Mouse (Mus musculus): ENCODE results near the gene Elf1. TPM values are rescaled to one million over a fixed set of nuclear protein-coding genes. Genes with fewer than 3 reads are reported as not detected.

The Elf1 gene
- polyA plus RNA-seq, 1 experiment from 2014 or later = 19.2 TPM

- 90% methylated on average over 4 of the region's 4 CpGs for WGBS
- Histone ChIP-seq H3K9me3 (replicated peaks; ENCODE audit: control insufficient read depth, low read length) (no peaks in the 10 kb centered on the region), H3K4me1 (ENCODE audit: control insufficient read depth, insufficient read depth, low read length) (no peaks in the 10 kb centered on the region), H3K9ac (ENCODE audit: low read length) (no peak overlapping the region), H3K27ac (ENCODE audit: low read length) (no peak overlapping the region), H3K4me3 (replicated peaks; ENCODE audit: low read length) (no peak overlapping the region), H3K36me3 (ENCODE audit: control insufficient read depth, insufficient read depth, low read length) (peaks cover 11% of the 10 kb centered on the region), H3K4me2 (ENCODE audit: low read depth, low read length) (no peak overlapping the region), H3K27me3 (ENCODE audit: control insufficient read depth, insufficient read depth, low read length) (no peaks in the 10 kb centered on the region)
- ATAC-seq (ENCODE audit: insufficient read depth, low FRiP score) = no peak
Measured at GRCm38 (mm10) chr14:79460988-79461387, 20.0 kb upstream of the Elf1 start.

- no peaks in the 10 kb centered on the region for H3K27me3 ChIP-seq (ENCODE audit: control insufficient read depth, insufficient read depth, low read length)
- H3K9ac ChIP-seq (ENCODE audit: low read length) = no peak overlapping the region
- no peak overlapping the region for H3K4me3 ChIP-seq (replicated peaks; ENCODE audit: low read length)
- WGBS = 91% methylated on average over 1 of the region's 1 CpGs
- no peak overlapping the region for H3K4me2 ChIP-seq (ENCODE audit: low read depth, low read length)
- H3K4me1 ChIP-seq (ENCODE audit: control insufficient read depth, insufficient read depth, low read length) = no peaks in the 10 kb centered on the region
- no peaks in the 10 kb centered on the region for H3K9me3 ChIP-seq (replicated peaks; ENCODE audit: control insufficient read depth, low read length)
- no peak overlapping the region for H3K27ac ChIP-seq (ENCODE audit: low read length)
- peaks cover 17% of the 10 kb centered on the region for H3K36me3 ChIP-seq (ENCODE audit: control insufficient read depth, insufficient read depth, low read length)
- ATAC-seq (ENCODE audit: insufficient read depth, low FRiP score) = no peak
Measured at GRCm38 (mm10) chr14:79465623-79466022, 15.4 kb upstream of the Elf1 start.

- no peak overlapping the region for H3K4me2 ChIP-seq (ENCODE audit: low read depth, low read length)
- no peak overlapping the region for H3K27ac ChIP-seq (ENCODE audit: low read length)
- H3K9ac ChIP-seq (ENCODE audit: low read length) = no peak overlapping the region
- H3K4me1 ChIP-seq (ENCODE audit: control insufficient read depth, insufficient read depth, low read length) = no peaks in the 10 kb centered on the region
- ATAC-seq (ENCODE audit: insufficient read depth, low FRiP score) = no peak
- peaks cover 23% of the 10 kb centered on the region; the same call in 1 of the 2 replicates for H3K36me3 ChIP-seq (ENCODE audit: control insufficient read depth, insufficient read depth, low read length)
- no peak overlapping the region for H3K4me3 ChIP-seq (replicated peaks; ENCODE audit: low read length)
- H3K27me3 ChIP-seq (ENCODE audit: control insufficient read depth, insufficient read depth, low read length) = no peaks in the 10 kb centered on the region
- 20% methylated on average over 3 of the region's 3 CpGs for WGBS
- H3K9me3 ChIP-seq (replicated peaks; ENCODE audit: control insufficient read depth, low read length) = no peaks in the 10 kb centered on the region
Measured at GRCm38 (mm10) chr14:79467621-79468020, 13.4 kb upstream of the Elf1 start.

GRCm38 (mm10) chr14:79473384-79473783 lies 7.6 kb upstream of the Elf1 start:
- H3K27ac ChIP-seq (ENCODE audit: low read length) = no peak overlapping the region
- peaks cover 28% of the 10 kb centered on the region for H3K36me3 ChIP-seq (ENCODE audit: control insufficient read depth, insufficient read depth, low read length)
- H3K9me3 ChIP-seq (replicated peaks; ENCODE audit: control insufficient read depth, low read length) = no peaks in the 10 kb centered on the region
- H3K9ac ChIP-seq (ENCODE audit: low read length) = no peak overlapping the region
- no peak overlapping the region for H3K4me2 ChIP-seq (ENCODE audit: low read depth, low read length)
- ATAC-seq (ENCODE audit: insufficient read depth, low FRiP score) = no peak
- 87% methylated on average over 2 of the region's 2 CpGs for WGBS
- no peak overlapping the region for H3K4me3 ChIP-seq (replicated peaks; ENCODE audit: low read length)
- no peaks in the 10 kb centered on the region for H3K4me1 ChIP-seq (ENCODE audit: control insufficient read depth, insufficient read depth, low read length)
- H3K27me3 ChIP-seq (ENCODE audit: control insufficient read depth, insufficient read depth, low read length) = no peaks in the 10 kb centered on the region

- ATAC-seq (ENCODE audit: insufficient read depth, low FRiP score) = peak; percentile 87
- Histone ChIP-seq H3K9ac (ENCODE audit: low read length) (peak within 1 kb of the TSS; percentile 100), H3K27ac (ENCODE audit: low read length) (peak within 1 kb of the TSS; percentile 100), H3K36me3 (ENCODE audit: control insufficient read depth, insufficient read depth, low read length) (no peaks in the 10 kb centered on the region; the same call in 1 of the 2 replicates), H3K4me3 (replicated peaks; ENCODE audit: low read length) (peak within 1 kb of the TSS; percentile 97), H3K27me3 (ENCODE audit: control insufficient read depth, insufficient read depth, low read length) (no peaks in the 10 kb centered on the region), H3K4me1 (ENCODE audit: control insufficient read depth, insufficient read depth, low read length) (peaks cover 38% of the 10 kb centered on the region), H3K4me2 (ENCODE audit: low read depth, low read length) (peak within 1 kb of the TSS; percentile 81), H3K9me3 (replicated peaks; ENCODE audit: control insufficient read depth, low read length) (no peaks in the 10 kb centered on the region)
- under 1% methylated on average over 83 of the region's 86 CpGs for WGBS
Measured at GRCm38 (mm10) chr14:79481339-79482151, 551 bp downstream of the Elf1 start, which contains the start of gene Wbp4. Wbp4 (minus strand) TSS chr14:79481520.

- Histone ChIP-seq H3K4me2 (ENCODE audit: low read depth, low read length) (peak overlapping the region; percentile 81), H3K27me3 (ENCODE audit: control insufficient read depth, insufficient read depth, low read length) (no peaks in the 10 kb centered on the region), H3K4me3 (replicated peaks; ENCODE audit: low read length) (peak overlapping the region; percentile 97), H3K9ac (ENCODE audit: low read length) (peak overlapping the region; percentile 100), H3K9me3 (replicated peaks; ENCODE audit: control insufficient read depth, low read length) (no peaks in the 10 kb centered on the region), H3K36me3 (ENCODE audit: control insufficient read depth, insufficient read depth, low read length) (no peaks in the 10 kb centered on the region), H3K4me1 (ENCODE audit: control insufficient read depth, insufficient read depth, low read length) (peaks cover 45% of the 10 kb centered on the region), H3K27ac (ENCODE audit: low read length) (peak overlapping the region; percentile 100)
- under 1% methylated on average over 11 of the region's 11 CpGs for WGBS
- no peak for ATAC-seq (ENCODE audit: insufficient read depth, low FRiP score)
Measured at GRCm38 (mm10) chr14:79482251-79482661, 1.3 kb downstream of the Elf1 start.

- Histone ChIP-seq H3K4me3 (replicated peaks; ENCODE audit: low read length) (peak overlapping the region; percentile 97), H3K4me2 (ENCODE audit: low read depth, low read length) (peak overlapping the region; percentile 81), H3K36me3 (ENCODE audit: control insufficient read depth, insufficient read depth, low read length) (no peaks in the 10 kb centered on the region), H3K4me1 (ENCODE audit: control insufficient read depth, insufficient read depth, low read length) (peaks cover 47% of the 10 kb centered on the region), H3K27ac (ENCODE audit: low read length) (peak overlapping the region; percentile 100), H3K27me3 (ENCODE audit: control insufficient read depth, insufficient read depth, low read length) (no peaks in the 10 kb centered on the region), H3K9ac (ENCODE audit: low read length) (peak overlapping the region; percentile 100), H3K9me3 (replicated peaks; ENCODE audit: control insufficient read depth, low read length) (no peaks in the 10 kb centered on the region)
- WGBS = 12% methylated on average over 15 of the region's 15 CpGs
- ATAC-seq (ENCODE audit: insufficient read depth, low FRiP score) = no peak
Measured at GRCm38 (mm10) chr14:79482747-79483355, 1.9 kb downstream of the Elf1 start.

- H3K36me3 ChIP-seq (ENCODE audit: control insufficient read depth, insufficient read depth, low read length) = no peaks in the 10 kb centered on the region
- peak overlapping the region; percentile 100 for H3K9ac ChIP-seq (ENCODE audit: low read length)
- peak; percentile 28; the same call in 1 of the 2 replicates for ATAC-seq (ENCODE audit: insufficient read depth, low FRiP score)
- H3K27me3 ChIP-seq (ENCODE audit: control insufficient read depth, insufficient read depth, low read length) = no peaks in the 10 kb centered on the region
- H3K9me3 ChIP-seq (replicated peaks; ENCODE audit: control insufficient read depth, low read length) = no peaks in the 10 kb centered on the region
- H3K4me3 ChIP-seq (replicated peaks; ENCODE audit: low read length) = peak overlapping the region; percentile 97
- H3K4me1 ChIP-seq (ENCODE audit: control insufficient read depth, insufficient read depth, low read length) = peaks cover 50% of the 10 kb centered on the region
- H3K27ac ChIP-seq (ENCODE audit: low read length) = peak overlapping the region; percentile 100
- 45% methylated on average over 8 of the region's 8 CpGs for WGBS
- H3K4me2 ChIP-seq (ENCODE audit: low read depth, low read length) = peak overlapping the region; percentile 81
Measured at GRCm38 (mm10) chr14:79483611-79484120, 2.7 kb downstream of the Elf1 start.

GRCm38 (mm10) chr14:79486617-79486992 lies 5.6 kb downstream of the Elf1 start:
- ATAC-seq (ENCODE audit: insufficient read depth, low FRiP score) = no peak
- H3K36me3 ChIP-seq (ENCODE audit: control insufficient read depth, insufficient read depth, low read length) = no peaks in the 10 kb centered on the region
- H3K27me3 ChIP-seq (ENCODE audit: control insufficient read depth, insufficient read depth, low read length) = no peaks in the 10 kb centered on the region
- H3K4me2 ChIP-seq (ENCODE audit: low read depth, low read length) = peak overlapping the region; percentile 52
- H3K27ac ChIP-seq (ENCODE audit: low read length) = peak overlapping the region; percentile 64
- WGBS = 26% methylated on average over 8 of the region's 8 CpGs
- H3K9me3 ChIP-seq (replicated peaks; ENCODE audit: control insufficient read depth, low read length) = no peaks in the 10 kb centered on the region
- peak overlapping the region; percentile 41 for H3K4me3 ChIP-seq (replicated peaks; ENCODE audit: low read length)
- peak overlapping the region; percentile 49 for H3K9ac ChIP-seq (ENCODE audit: low read length)
- peaks cover 47% of the 10 kb centered on the region for H3K4me1 ChIP-seq (ENCODE audit: control insufficient read depth, insufficient read depth, low read length)
